In the genomic region with DNA sequence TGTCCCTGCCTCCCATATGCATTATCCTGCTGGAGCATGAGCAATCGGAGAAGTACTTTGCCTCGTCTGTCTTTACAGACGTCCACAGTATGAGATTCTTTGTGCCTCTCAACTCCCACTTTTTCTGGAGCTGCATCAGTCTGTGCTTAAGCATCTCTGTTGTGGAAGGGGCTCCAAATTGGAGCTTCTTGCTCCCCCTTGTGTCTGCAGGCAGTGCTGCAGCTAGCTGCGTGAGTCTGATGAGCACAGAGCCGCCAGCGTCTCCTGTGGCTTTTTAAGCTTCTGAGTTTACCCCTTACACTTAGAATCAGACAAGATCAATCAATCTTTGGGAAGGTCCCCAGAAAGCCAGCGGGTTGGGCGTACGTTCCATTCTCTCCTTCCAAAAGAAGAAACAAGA, we compare ENCODE assay signal across 9 mouse cellular contexts. TPM values are rescaled to one million over a fixed set of nuclear protein-coding genes. Genes with fewer than 3 reads are reported as not detected.
DNase-seq lines count a peak whose midpoint lies in the region; ATAC-seq and TF ChIP-seq lines count a peak whose summit lies in the region.
"Had no signal": no experiment of that assay in that cellular context is flagged by ENCODE, and none has a peak within 500 bp of the region (broad histone marks: within the 10 kb centered on the region; RNA-seq: fewer than 3 reads in every experiment).

No protein-coding gene starts in this region.

- TF ChIP-seq CTCF in G1E (IDR thresholded peaks at IDR 0.05; ENCODE audit: low read depth, low read length), result peak; percentile 70

- H3K9me3 ChIP-seq in hindbrain, embryonic 10.5 days, result no peaks in the 10 kb centered on the region
- H3K9me3 ChIP-seq in hindbrain, embryonic 13.5 days, result no peaks in the 10 kb centered on the region
- H3K9me3 ChIP-seq in G1E (replicated peaks), result no peaks in the 10 kb centered on the region
- H3K9me3 ChIP-seq: neural tube, embryonic 12.5 days had no signal

- peak; percentile 63 for DNase-seq in hindbrain, embryonic 10.5 days (ENCODE audit: low spot score)
- peak; percentile 55 for DNase-seq in G1E (ENCODE audit: low spot score)
- peak; percentile 33 for DNase-seq in c-Kit-positive CD71-positive TER-119-positive erythroid progenitor cells, embryonic 14.5 days (ENCODE audit: low spot score)
- peak; percentile 33 to 50 for DNase-seq in heart, postnatal 36 days
- DNase-seq in left cerebral cortex, postnatal 14 days (ENCODE audit: low spot score in 2 of 2), result peak; percentile 67 to 78
- peak; percentile 9 to 27 for DNase-seq in monocyte, adult 2 months (ENCODE audit: low read depth in 1 of 2, low spot score in 2 of 2)
- peak; percentile 72 for DNase-seq in thymus, postnatal 0 days (ENCODE audit: low spot score)

- no peak overlapping the region for H3K9ac ChIP-seq in hindbrain, embryonic 13.5 days
- H3K9ac ChIP-seq: neural tube, embryonic 12.5 days had no signal

- H3K4me1 ChIP-seq in hindbrain, embryonic 10.5 days (replicated peaks), result no peaks in the 10 kb centered on the region
- H3K4me1 ChIP-seq in hindbrain, embryonic 13.5 days (replicated peaks), result no peaks in the 10 kb centered on the region
- peaks cover 5% of the 10 kb centered on the region for H3K4me1 ChIP-seq in G1E (ENCODE audit: insufficient read depth, low read depth, low read length)
- H3K4me1 ChIP-seq: neural tube, embryonic 12.5 days had no signal

- no peak for ATAC-seq in hindbrain, embryonic 13.5 days (ENCODE audit: low FRiP score)
- ATAC-seq in G1E (ENCODE audit: extremely low read depth, insufficient number of reproducible peaks, low FRiP score, poor library complexity, severe bottlenecking), result no peak

- no peak overlapping the region for H3K27ac ChIP-seq in hindbrain, embryonic 10.5 days
- no peak overlapping the region for H3K27ac ChIP-seq in hindbrain, embryonic 13.5 days
- H3K27ac ChIP-seq: neural tube, embryonic 12.5 days had no signal

- no peaks in the 10 kb centered on the region for H3K27me3 ChIP-seq in hindbrain, embryonic 10.5 days (ENCODE audit: insufficient read depth, poor library complexity, severe bottlenecking)
- no peaks in the 10 kb centered on the region for H3K27me3 ChIP-seq in hindbrain, embryonic 13.5 days
- peaks cover 40% of the 10 kb centered on the region for H3K27me3 ChIP-seq in G1E (ENCODE audit: insufficient read depth, low read length)
- H3K27me3 ChIP-seq: neural tube, embryonic 12.5 days had no signal

- intact Hi-C loops in heart, postnatal 36 days (cut with DNase I), result no loop called here
- intact Hi-C loops in left cerebral cortex, postnatal 14 days (cut with DNase I), result no loop called here

- H3K4me2 ChIP-seq in hindbrain, embryonic 13.5 days, result no peak overlapping the region
- H3K4me2 ChIP-seq: neural tube, embryonic 12.5 days had no signal

- no peaks in the 10 kb centered on the region for H3K36me3 ChIP-seq in hindbrain, embryonic 10.5 days
- H3K36me3 ChIP-seq in hindbrain, embryonic 13.5 days, result no peaks in the 10 kb centered on the region
- no peaks in the 10 kb centered on the region for H3K36me3 ChIP-seq in G1E (replicated peaks)
- H3K36me3 ChIP-seq: neural tube, embryonic 12.5 days had no signal

- H3K4me3 ChIP-seq in hindbrain, embryonic 10.5 days, result no peak overlapping the region
- H3K4me3 ChIP-seq in hindbrain, embryonic 13.5 days, result no peak overlapping the region
- no peak overlapping the region for H3K4me3 ChIP-seq in G1E (ENCODE audit: low read depth, low read length)
- H3K4me3 ChIP-seq: neural tube, embryonic 12.5 days had no signal

- 24% methylated on average over 9 of the region's 9 CpGs for WGBS in hindbrain, embryonic 10.5 days
- 23% methylated on average over 9 of the region's 9 CpGs for WGBS in hindbrain, embryonic 13.5 days

RNA-seq across cellular contexts. Expression of gene Hormad2, which starts 10.2 kb away (rescaled TPM):
- polyA plus RNA-seq in hindbrain, embryonic 10.5 days (2016; fragmentation: Nextera tagmentation; extraction: Ambion mirVana), result 0.07 TPM in 1 of 2 replicates, not detected in the other
- polyA plus RNA-seq in hindbrain, embryonic 13.5 days (2015; fragmentation: Nextera tagmentation; extraction: Ambion mirVana), result not detected in 2 replicates
- 63.6 and 85.0 TPM in 2 replicates for total RNA-seq in G1E (2014; fragmentation: Nextera tagmentation)
- 19.9 and 24.6 TPM in 2 replicates for total RNA-seq in G1E (2017)
- polyA plus RNA-seq in G1E (2012), result 3.3 and 8.6 TPM in 2 replicates
- total RNA-seq in heart, postnatal 36 days (2021), result under 1 TPM in 1 of 2 experiments, not detected in 1; 0.14 TPM
- total RNA-seq in left cerebral cortex, postnatal 14 days (2021), result not detected
- 1.8 and 2.1 TPM in 2 replicates for polyA plus RNA-seq in thymus, postnatal 0 days (2015; fragmentation: Nextera tagmentation; extraction: Ambion mirVana)
- polyA plus RNA-seq: neural tube, embryonic 12.5 days had no signal

Comparison
In these comparisons a context has a peak if more than half of its experiments do, and no peak if none do; other contexts are left out.
1. DNase-seq: peak in every context shown above with its lines; median percentile 72 in left cerebral cortex, postnatal 14 days; 72 in thymus, postnatal 0 days; 63 in hindbrain, embryonic 10.5 days; 55 in G1E; 42 in heart, postnatal 36 days; 33 in c-Kit-positive CD71-positive TER-119-positive erythroid progenitor cells, embryonic 14.5 days; 18 in monocyte, adult 2 months.